Comparison of ENCODE assay signal across 8 mouse cellular contexts in genomic region chr17:49942674-49943073, GRCm38 (mm10).
DNase-seq lines count a peak whose midpoint lies in the region; ATAC-seq and TF ChIP-seq lines count a peak whose summit lies in the region.

No protein-coding gene starts in this region.

- 0 out of 2 replicates have a peak, but pooled peaks cover 2% of the 10 kb centered on the region for H3K9me3 ChIP-seq in hindbrain, postnatal 0 days (ENCODE audit: low read length)
- H3K9me3 ChIP-seq in hindbrain, embryonic 12.5 days (replicated peaks), result no peaks in the 10 kb centered on the region; the same call in 1 of the 2 replicates

- no peak overlapping the region for H3ac ChIP-seq in C2C12 (ENCODE audit: control insufficient read depth, insufficient read length, low read depth)

- WGBS in hindbrain, postnatal 0 days, result 73% methylated on average over 6 of the region's 6 CpGs
- WGBS in hindbrain, embryonic 12.5 days, result 69% methylated on average over 6 of the region's 6 CpGs

- no peak overlapping the region for H3K9ac ChIP-seq in hindbrain, postnatal 0 days (replicated peaks; ENCODE audit: low read length)
- H3K9ac ChIP-seq in hindbrain, embryonic 12.5 days, result no peak overlapping the region

- H3K4me3 ChIP-seq in hindbrain, postnatal 0 days (ENCODE audit: low read length), result no peak overlapping the region
- H3K4me3 ChIP-seq in hindbrain, embryonic 12.5 days, result no peak overlapping the region
- no peak overlapping the region for H3K4me3 ChIP-seq in C2C12 (ENCODE audit: insufficient read depth, poor library complexity, severe bottlenecking)
- no peak overlapping the region for H3K4me3 ChIP-seq in bone marrow macrophage, adult 2 months (ENCODE audit: insufficient read depth, low read length)

- no peak for ATAC-seq in hindbrain, postnatal 0 days
- ATAC-seq in hindbrain, embryonic 12.5 days (ENCODE audit: low FRiP score), result no peak
- ATAC-seq in megakaryocyte, adult 5-6 weeks (ENCODE audit: poor library complexity, severe bottlenecking), result peak; percentile 68

- no peaks in the 10 kb centered on the region for H3K4me1 ChIP-seq in hindbrain, postnatal 0 days (ENCODE audit: insufficient read depth, low read length)
- H3K4me1 ChIP-seq in hindbrain, embryonic 12.5 days, result no peaks in the 10 kb centered on the region
- no peaks in the 10 kb centered on the region for H3K4me1 ChIP-seq in bone marrow macrophage, adult 2 months (ENCODE audit: control insufficient read depth, insufficient read depth, low read length)

- H3K79me2 ChIP-seq in C2C12 (ENCODE audit: control insufficient read depth, insufficient read depth), result no peaks in the 10 kb centered on the region

- H3K79me3 ChIP-seq in C2C12 (ENCODE audit: low read depth), result no peaks in the 10 kb centered on the region

- no peaks in the 10 kb centered on the region for H3K27me3 ChIP-seq in hindbrain, postnatal 0 days (ENCODE audit: insufficient read depth, low read length)
- H3K27me3 ChIP-seq in hindbrain, embryonic 12.5 days, result no peaks in the 10 kb centered on the region
- H3K27me3 ChIP-seq in C2C12 (ENCODE audit: control insufficient read depth, insufficient read depth, insufficient read length), result no peaks in the 10 kb centered on the region

- no peak for DNase-seq in hindbrain, postnatal 0 days (ENCODE audit: low spot score)
- DNase-seq in right cerebral cortex, adult 18-20 months, result no peak
- no peak for DNase-seq in MN1 (ENCODE audit: low spot score)
- DNase-seq in cerebellum, adult 18-20 months, result no peak

- TF ChIP-seq CTCF in hindbrain, postnatal 0 days (IDR thresholded peaks at IDR 0.05; ENCODE audit: low read depth), result peak; percentile 55
- TF ChIP-seq CTCF in C2C12 (IDR thresholded peaks at IDR 0.05; ENCODE audit: control insufficient read depth, insufficient read depth, insufficient read length), result peak; percentile 30
- peak; percentile 28; the same call in 1 of the 2 replicates for TF ChIP-seq CTCF in bone marrow macrophage, adult 2 months (IDR thresholded peaks at IDR 0.05; ENCODE audit: low read depth, low read length)

- no peak overlapping the region for H3K27ac ChIP-seq in hindbrain, postnatal 0 days
- no peak overlapping the region for H3K27ac ChIP-seq in hindbrain, embryonic 12.5 days
- H3K27ac ChIP-seq in bone marrow macrophage, adult 2 months (ENCODE audit: insufficient read depth, low read depth, low read length), result no peak overlapping the region

- no peaks in the 10 kb centered on the region for H3K36me3 ChIP-seq in hindbrain, postnatal 0 days (ENCODE audit: insufficient read depth, low read length)
- no peaks in the 10 kb centered on the region for H3K36me3 ChIP-seq in hindbrain, embryonic 12.5 days
- no peaks in the 10 kb centered on the region for H3K36me3 ChIP-seq in C2C12 (ENCODE audit: control insufficient read depth, insufficient read depth)

- H3K4me2 ChIP-seq in hindbrain, postnatal 0 days (ENCODE audit: low read depth, low read length), result no peak overlapping the region
- H3K4me2 ChIP-seq in hindbrain, embryonic 12.5 days (replicated peaks), result no peak overlapping the region

- no peak for TF ChIP-seq POLR2A in bone marrow macrophage, adult 2 months (IDR thresholded peaks at IDR 0.05; ENCODE audit: borderline replicate concordance, low read depth, low read length)

TF ChIP-seq in C2C12, 6 proteins besides CTCF, POLR2A, EP300 and RAD21:
- no peak for TF ChIP-seq FOSL1 (IDR thresholded peaks at IDR 0.05; ENCODE audit: insufficient read depth, low read length, poor library complexity, severe bottlenecking)
- TF ChIP-seq CEBPB (IDR thresholded peaks at IDR 0.05; ENCODE audit: low read depth), result no peak
- TF ChIP-seq MYOD1 (IDR thresholded peaks at IDR 0.05; ENCODE audit: control insufficient read depth, insufficient read length, low read depth), result no peak
TF ChIP-seq in C2C12: peak in this region for 0.
